Mouse (Mus musculus) forebrain, postnatal 0 days (tissue): ENCODE measurements around the gene Adamts2. TPM values are rescaled to one million over a fixed set of nuclear protein-coding genes. Genes with fewer than 3 reads are reported as not detected.

Experiments
- ATAC-seq: fragments of 200-750 bp; cut with Nextera tagmentation; 2 replicates; pipeline ENCODE4 v1.8.0; 2017; ENCODE audit warnings: mild to moderate bottlenecking, moderate library complexity
- DNase-seq: peaks from one replicate; pipeline ENCODE4 v3.0.0-alpha.2; 2015
- H3K27ac ChIP-seq: fragments of 300-500 bp; sonication (generic); 2 replicates; pipeline ENCODE4 v1.5.1; 2014; ENCODE audit warnings: low read depth, mild to moderate bottlenecking, antibody characterized with exemption, low read length, moderate library complexity, mixed read lengths
- H3K27me3 ChIP-seq: fragments of 300-500 bp; sonication (generic); 2 replicates; pipeline ENCODE4 v1.6.1; 2014; ENCODE audit warnings: mild to moderate bottlenecking, low read length, mixed read lengths; ENCODE audit not compliant: insufficient read depth
- H3K36me3 ChIP-seq: fragments of 300-500 bp; sonication (generic); 2 replicates; pipeline ENCODE4 v1.6.1; 2014; ENCODE audit warnings: mild to moderate bottlenecking, moderate library complexity; ENCODE audit not compliant: insufficient read depth
- H3K4me1 ChIP-seq: fragments of 300-500 bp; sonication (generic); 2 replicates; pipeline ENCODE4 v1.6.1; 2014; ENCODE audit warnings: antibody characterized with exemption; ENCODE audit not compliant: insufficient read depth
- H3K4me2 ChIP-seq: fragments of 300-500 bp; sonication (generic); 2 replicates; pipeline ENCODE4 v1.6.1; 2014; ENCODE audit warnings: low read depth, mild to moderate bottlenecking, moderate library complexity
- H3K4me3 ChIP-seq: fragments of 300-500 bp; sonication (generic); 2 replicates; pipeline ENCODE4 v1.5.1; 2014; ENCODE audit warnings: low read depth, low read length, mixed read lengths
- H3K9ac ChIP-seq: fragments of 300-500 bp; sonication (generic); 2 replicates; pipeline ENCODE4 v1.6.1; 2014; ENCODE audit warnings: mild to moderate bottlenecking
- H3K9me3 ChIP-seq: fragments of 300-500 bp; sonication (generic); 2 replicates; pipeline ENCODE4 v1.6.1; 2016; ENCODE audit warnings: low read length
- CTCF ChIP-seq: sonication (generic); IDR thresholded peaks from 2 replicates; pipeline ENCODE4 v1.5.1; 2016; ENCODE audit warnings: antibody characterized with exemption, control low read depth, low read depth
- WGBS: fragments of 180-500 bp; shearing (Covaris S2); extraction: QIAGEN DNeasy Blood & Tissue Kit; methylation state at CpG from one replicate; pipeline ENCODE4 v1.1.7; 2014; 5-methylcytosine and 5-hydroxymethylcytosine counted together
- polyA plus RNA-seq: library from polyadenylated mRNA; unstranded; fragments of >200 nt; fragmentation: Nextera tagmentation; extraction: Ambion mirVana; gene quantifications from 2 replicates; pipeline ENCODE4 v1.2.1, GENCODE M21; 2015
- total RNA-seq: library from RNA; depleted of rRNA; stranded (reverse); fragments of >200 nt; gene quantifications from 2 replicates; pipeline ENCODE4 v1.2.3, GENCODE M21; 2014

Adamts2 gene
- total and polyA plus RNA-seq, 2 experiments from 2014 or later: 4.4 to 13.1 TPM

DNA sequence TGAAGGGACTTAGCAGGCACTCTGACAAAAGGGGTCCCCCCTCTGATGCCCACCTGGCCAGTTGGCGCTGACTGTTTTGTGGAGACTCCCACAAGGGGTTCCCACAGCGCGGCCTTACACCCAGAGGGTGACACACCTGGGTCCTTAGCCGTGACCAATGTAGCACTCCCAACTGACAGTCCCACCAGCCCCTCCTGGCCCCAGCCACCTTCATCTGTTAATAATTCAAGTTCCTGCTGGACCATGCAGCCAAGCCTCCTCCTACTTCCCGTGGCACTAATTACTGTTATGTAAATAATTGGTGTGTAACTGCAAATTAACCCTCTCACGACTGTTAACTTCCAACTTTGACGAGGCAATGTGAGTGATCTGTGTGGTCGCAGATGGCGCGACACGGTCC, 195.8 kb downstream of the Adamts2 start:
- 67% methylated on average over 11 of the region's 11 CpGs for WGBS
- no peaks in the 10 kb centered on the region for H3K36me3 ChIP-seq
- no peak for ATAC-seq

DNA sequence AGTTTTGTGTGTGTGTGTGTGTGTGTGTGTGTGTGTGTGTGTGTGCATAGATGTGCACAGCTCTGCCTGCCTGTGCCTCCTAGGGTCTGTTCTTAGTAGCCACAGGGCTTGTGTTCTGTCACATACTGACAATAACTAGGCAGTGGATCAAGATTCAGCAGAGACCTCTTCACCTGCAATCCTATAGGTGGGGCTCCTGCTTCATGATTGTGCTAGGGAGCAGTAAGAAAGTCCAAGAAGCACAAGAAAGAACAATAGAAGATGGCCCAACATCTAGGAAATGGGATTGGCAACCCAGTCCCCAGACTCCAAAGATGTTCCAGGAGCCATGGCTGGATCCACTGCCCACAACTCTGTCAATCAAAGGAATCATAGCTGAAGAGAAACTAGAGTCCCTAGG, 197.0 kb downstream of the Adamts2 start:
- Histone ChIP-seq H3K9ac (no peak overlapping the region), H3K27ac (no peak overlapping the region), H3K4me1 (no peaks in the 10 kb centered on the region), H3K4me3 (no peak overlapping the region), H3K36me3 (no peaks in the 10 kb centered on the region), H3K9me3 (no peaks in the 10 kb centered on the region), H3K4me2 (no peak overlapping the region), H3K27me3 (no peaks in the 10 kb centered on the region)
- DNase-seq (no peak), ATAC-seq (no peak)
- no peak for TF ChIP-seq CTCF

More for the DNA sequence above, 195.8 kb downstream of the Adamts2 start:
- Histone ChIP-seq H3K27me3 (no peaks in the 10 kb centered on the region), H3K9me3 (no peaks in the 10 kb centered on the region), H3K27ac (no peak overlapping the region), H3K4me2 (no peak overlapping the region), H3K9ac (no peak overlapping the region), H3K4me1 (no peaks in the 10 kb centered on the region), H3K4me3 (no peak overlapping the region)
- TF ChIP-seq CTCF: no peak
- no peak for DNase-seq

DNA sequence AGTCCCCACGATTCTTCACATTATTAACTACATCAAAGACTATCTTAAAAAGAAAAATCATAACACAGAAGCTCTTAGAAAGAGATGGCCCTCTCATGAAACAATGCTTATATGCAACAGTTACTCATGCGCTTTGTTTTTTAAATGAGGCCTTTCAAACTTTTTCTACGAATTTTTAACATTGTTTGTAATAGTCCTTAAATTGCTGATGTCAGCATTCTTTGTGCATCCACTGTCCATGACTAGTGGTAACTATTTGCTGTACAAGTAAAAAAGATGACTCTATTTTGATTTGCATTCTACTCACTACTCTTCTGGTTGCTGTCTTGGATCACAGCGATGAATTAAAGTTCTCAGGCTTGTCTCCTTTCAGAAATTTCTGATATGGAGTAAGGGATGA, 212.3 kb downstream of the Adamts2 start:
- Histone ChIP-seq H3K36me3 (peaks cover 90% of the 10 kb centered on the region), H3K27ac (no peak overlapping the region), H3K4me1 (no peaks in the 10 kb centered on the region), H3K4me2 (no peak overlapping the region), H3K9me3 (peaks cover 66% of the 10 kb centered on the region), H3K27me3 (no peaks in the 10 kb centered on the region), H3K9ac (no peak overlapping the region), H3K4me3 (no peak overlapping the region)
- ATAC-seq (no peak), DNase-seq (no peak)
- TF ChIP-seq CTCF: no peak
- WGBS: 97% methylated on average over 4 of the region's 4 CpGs

DNA sequence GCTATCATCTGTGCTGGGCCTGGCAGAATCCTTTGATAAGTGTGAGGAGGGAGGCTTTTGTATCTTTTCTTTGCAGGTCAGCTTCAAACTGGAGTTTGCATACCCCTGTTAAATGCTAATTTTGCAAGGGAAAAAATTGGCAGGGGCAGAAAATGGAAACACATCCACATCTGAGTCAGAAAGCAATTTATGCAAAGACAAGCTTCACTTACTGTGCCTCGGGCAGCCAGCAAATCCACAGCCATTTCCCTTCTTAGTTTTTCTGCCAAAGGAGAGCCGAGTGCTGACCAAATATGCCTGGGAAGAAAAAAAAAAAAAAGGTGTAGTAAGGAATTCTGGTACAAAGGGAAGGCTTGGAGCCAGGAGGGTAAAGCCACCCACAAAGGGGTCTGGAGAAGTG, 224.3 kb downstream of the Adamts2 start:
- Histone ChIP-seq H3K4me1 (peaks cover 11% of the 10 kb centered on the region; the same call in 1 of the 2 replicates), H3K27me3 (no peaks in the 10 kb centered on the region), H3K4me3 (peak overlapping the region; percentile 65), H3K9me3 (no peaks in the 10 kb centered on the region), H3K27ac (no peak overlapping the region), H3K4me2 (peak overlapping the region; percentile 83), H3K9ac (peak overlapping the region; percentile 83; the same call in 1 of the 2 replicates), H3K36me3 (peaks cover 35% of the 10 kb centered on the region)
- DNase-seq: no peak
- no peak for ATAC-seq
- TF ChIP-seq CTCF: no peak
- 30% methylated on average over 2 of the region's 2 CpGs for WGBS

DNA sequence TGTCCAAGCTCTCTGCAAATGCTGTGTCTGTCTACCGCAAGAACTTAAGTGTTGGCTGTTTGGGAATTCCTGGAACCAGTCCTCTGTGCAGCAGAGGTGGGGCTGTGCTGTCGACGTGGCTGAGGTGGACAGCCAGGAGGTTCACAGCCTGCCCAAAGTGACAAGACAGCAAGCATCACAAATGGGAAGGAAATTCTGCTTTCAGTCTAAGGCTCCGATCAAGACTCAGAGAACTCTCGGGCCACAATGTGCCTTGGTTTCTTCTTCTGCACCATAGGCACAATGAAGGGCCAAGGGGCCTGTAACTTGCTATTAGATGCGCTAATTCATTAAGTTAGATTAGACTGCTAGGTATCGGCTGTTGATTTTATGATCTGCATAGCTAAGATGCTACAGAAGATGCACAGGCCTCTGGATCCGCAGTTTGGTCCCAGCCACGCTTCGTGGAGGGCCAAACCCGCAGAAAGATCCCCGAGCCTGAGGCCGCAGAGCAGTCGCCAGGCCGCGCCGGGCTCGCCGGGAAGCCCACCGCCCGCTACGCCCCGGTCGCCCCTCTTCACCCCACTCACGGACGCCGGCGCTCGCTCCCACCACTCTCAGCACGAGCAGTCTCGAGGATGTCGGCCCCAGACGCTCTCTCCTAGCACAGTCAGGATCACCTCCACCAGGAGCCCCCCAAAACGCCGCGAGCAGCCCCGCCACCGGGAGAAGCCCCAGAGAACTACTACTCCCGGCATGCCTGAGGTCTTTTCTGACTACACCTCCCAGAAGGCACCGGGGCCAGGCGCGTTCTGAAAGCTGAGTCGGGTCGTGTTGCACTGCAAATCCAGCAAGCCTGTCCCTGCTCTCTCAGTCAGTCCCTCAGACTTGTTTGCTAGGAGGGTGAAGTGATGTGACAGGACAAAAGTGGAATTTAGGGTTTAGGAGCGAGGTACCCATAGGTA, 225.4 kb downstream of the Adamts2 start, which contains the start of gene Zfp354c:
Gene Zfp354c, minus strand, starts transcription at position 715 of the 944 bp plus-strand sequence.
- peak within 1 kb of the TSS; percentile 65 for H3K4me3 ChIP-seq
- H3K27ac ChIP-seq: peak within 1 kb of the TSS; percentile 74
- no peak for TF ChIP-seq CTCF
- H3K36me3 ChIP-seq: peaks cover 30% of the 10 kb centered on the region
- peak within 1 kb of the TSS; percentile 83 for H3K9ac ChIP-seq
- DNase-seq (peak; percentile 89), ATAC-seq (peak; percentile 100)
- peak within 1 kb of the TSS; percentile 83 for H3K4me2 ChIP-seq
- peaks cover 11% of the 10 kb centered on the region; the same call in 1 of the 2 replicates for H3K4me1 ChIP-seq
- H3K27me3 ChIP-seq: no peaks in the 10 kb centered on the region
- WGBS: 1% methylated on average over 45 of the region's 45 CpGs
- no peaks in the 10 kb centered on the region for H3K9me3 ChIP-seq

DNA sequence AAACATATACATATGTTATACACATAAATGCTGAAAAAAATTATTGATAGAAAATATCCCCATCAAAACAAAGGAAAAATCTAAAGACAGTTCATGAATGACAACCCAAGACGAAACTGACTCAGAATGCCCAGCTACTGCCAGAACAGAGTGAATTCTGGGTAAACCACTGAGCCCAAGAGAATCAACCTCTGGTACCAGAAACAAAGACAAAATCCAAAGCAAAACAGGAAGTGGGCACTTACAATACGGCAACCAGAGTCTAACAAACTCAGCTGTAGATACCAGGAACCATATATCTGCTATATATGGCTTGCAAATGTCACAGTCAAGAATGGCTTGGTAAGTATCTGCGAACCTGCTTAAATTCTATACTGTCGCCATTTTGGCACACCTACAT, 233.8 kb downstream of the Adamts2 start:
- ATAC-seq: no peak
- H3K36me3 ChIP-seq: peaks cover 17% of the 10 kb centered on the region
- no peak overlapping the region for H3K4me2 ChIP-seq
- H3K4me1 ChIP-seq: peaks cover 4% of the 10 kb centered on the region; the same call in 1 of the 2 replicates
- WGBS: 86% methylated on average over 4 of the region's 4 CpGs
- no peak overlapping the region for H3K9ac ChIP-seq
- DNase-seq: no peak
- no peak overlapping the region for H3K4me3 ChIP-seq
- no peaks in the 10 kb centered on the region for H3K9me3 ChIP-seq
- no peaks in the 10 kb centered on the region for H3K27me3 ChIP-seq
- no peak overlapping the region for H3K27ac ChIP-seq
- no peak for TF ChIP-seq CTCF
